Mouse (Mus musculus) adipose tissue, adult 10 weeks (tissue): ENCODE measurements around the gene Gnao1. TPM values are rescaled to one million over a fixed set of nuclear protein-coding genes. Genes with fewer than 3 reads are reported as not detected.

Experiments
- polyA plus RNA-seq: library from polyadenylated mRNA; stranded (reverse); fragments of 350-450 nt; fragmentation: Illumina TruSeq; extraction: RNeasy Lipid Tissue Mini Kit (QIAGEN cat#74804); gene quantifications from one replicate; pipeline ENCODE4 v1.2.3, GENCODE M21; 2014; ENCODE audit warnings: low read depth, low replicate concordance

Gnao1 gene
- 13.6 TPM for polyA plus RNA-seq

GRCm38 (mm10) chr8:93809686-93810027 lies at the start of gene Gnao1:
Gene Gnao1, plus strand, starts transcription at chr8:93809966.

GRCm38 (mm10) chr8:94012013-94012951 lies 202.5 kb downstream of the Gnao1 start, which contains the start of gene Amfr:
Gene Amfr, minus strand, starts transcription at chr8:94012842.

Other genes starting within 250 kb of the Gnao1 start
- gene Amfr, start 202.9 kb downstream of the Gnao1 start, polyA plus RNA-seq: 96.0 TPM
- 30.6 TPM for gene Nudt21, start 227.1 kb downstream of the Gnao1 start, polyA plus RNA-seq
- 15.9 TPM for gene Ogfod1, start 227.2 kb downstream of the Gnao1 start, polyA plus RNA-seq